Mouse (Mus musculus): ENCODE results near the gene Samsn1. TPM values are rescaled to one million over a fixed set of nuclear protein-coding genes. Genes with fewer than 3 reads are reported as not detected.
A peak's percentile ranks its signal among the peaks of the same experiment; 100 is the strongest.

Gene Samsn1
- 1 to 10 TPM in 1 of 2 experiments, under 1 TPM in 1; 0.96 to 1.1 TPM for total RNA-seq (2021)

DNA sequence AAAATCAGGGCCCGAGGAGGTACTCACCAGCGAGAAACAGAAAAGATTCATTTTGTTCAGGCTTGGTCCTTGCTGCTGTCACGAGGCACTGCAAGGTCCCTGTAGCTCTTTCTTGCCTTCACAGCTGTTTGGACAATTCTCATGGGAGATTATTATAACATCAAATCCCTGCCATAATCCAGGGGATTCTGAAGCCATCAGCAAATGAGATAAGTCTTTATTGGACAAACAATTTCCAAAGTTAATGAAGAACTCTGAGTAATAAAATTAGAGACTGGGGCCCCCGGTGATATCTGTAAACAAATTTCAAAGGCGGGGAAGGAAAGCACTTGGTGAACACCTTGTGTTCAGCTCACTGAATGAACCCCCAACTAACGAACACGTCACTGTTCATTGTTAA, at the start of gene Samsn1:
Gene Samsn1 (minus strand): TSS at position 101 of the 400 bp plus-strand sequence.
- intact Hi-C loops (cut with DNase I) = no loop called here
- DNase-seq = no peak

- DNase-seq = no peak
- intact Hi-C loops (cut with DNase I) = no loop called here
Measured at GRCm38 (mm10) chr16:76066082-76066635, 44.1 kb upstream of the Samsn1 start.

GRCm38 (mm10) chr16:76054976-76055375, 32.9 kb upstream of the Samsn1 start:
- intact Hi-C loops (cut with DNase I) = no loop called here
- no peak for DNase-seq

DNA sequence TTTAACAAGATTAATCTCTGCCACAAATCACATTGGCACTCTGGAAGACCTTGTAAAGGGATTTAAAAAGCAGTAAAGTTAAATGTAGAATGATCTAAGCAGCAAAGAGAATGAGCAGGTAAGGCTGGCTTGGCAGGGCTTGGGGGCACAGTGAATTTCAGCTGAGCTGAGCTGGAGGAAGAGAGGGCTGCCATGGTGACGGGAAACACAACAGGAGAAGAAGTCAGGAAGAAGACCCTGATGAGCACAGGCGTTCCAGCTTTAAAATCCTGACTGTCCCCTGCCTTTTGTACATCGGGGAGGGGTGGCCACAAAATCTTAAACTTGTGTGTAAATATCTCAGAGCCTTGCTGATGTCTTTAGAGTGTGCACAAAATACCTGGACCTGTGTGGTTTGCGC, 32.0 kb upstream of the Samsn1 start:
- intact Hi-C loops (cut with DNase I) = no loop called here
- no peak for DNase-seq

DNA sequence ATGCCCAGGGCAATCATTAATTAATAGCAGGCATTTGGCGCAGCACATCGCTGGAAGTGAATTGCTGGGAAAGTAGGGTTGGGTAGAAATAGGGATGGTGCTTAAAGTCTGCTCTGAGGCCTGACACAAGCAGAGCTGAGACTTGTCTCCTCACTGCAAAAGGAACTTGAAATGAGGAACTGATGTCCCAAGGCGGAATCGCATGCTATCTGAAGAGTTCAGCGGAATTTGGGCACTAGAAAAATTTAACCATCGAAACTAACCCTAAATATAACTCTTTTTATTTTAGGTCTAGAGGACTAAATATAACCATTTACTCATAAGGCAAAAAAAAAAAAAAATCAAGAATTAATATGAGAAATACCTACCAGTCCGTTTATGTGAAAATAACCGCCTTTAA, 31.5 kb upstream of the Samsn1 start:
- intact Hi-C loops (cut with DNase I) = no loop called here
- DNase-seq = peak in 1 of 2 experiments; percentile 4

GRCm38 (mm10) chr16:76047066-76047465, 25.0 kb upstream of the Samsn1 start:
- intact Hi-C loops (cut with DNase I) = no loop called here
- DNase-seq = no peak

GRCm38 (mm10) chr16:76040319-76040945, 18.4 kb upstream of the Samsn1 start:
- intact Hi-C loops (cut with DNase I) = no loop called here
- no peak for DNase-seq

GRCm38 (mm10) chr16:76019164-76019563, 2.9 kb downstream of the Samsn1 start:
- intact Hi-C loops (cut with DNase I) = no loop called here
- no peak for DNase-seq

DNA sequence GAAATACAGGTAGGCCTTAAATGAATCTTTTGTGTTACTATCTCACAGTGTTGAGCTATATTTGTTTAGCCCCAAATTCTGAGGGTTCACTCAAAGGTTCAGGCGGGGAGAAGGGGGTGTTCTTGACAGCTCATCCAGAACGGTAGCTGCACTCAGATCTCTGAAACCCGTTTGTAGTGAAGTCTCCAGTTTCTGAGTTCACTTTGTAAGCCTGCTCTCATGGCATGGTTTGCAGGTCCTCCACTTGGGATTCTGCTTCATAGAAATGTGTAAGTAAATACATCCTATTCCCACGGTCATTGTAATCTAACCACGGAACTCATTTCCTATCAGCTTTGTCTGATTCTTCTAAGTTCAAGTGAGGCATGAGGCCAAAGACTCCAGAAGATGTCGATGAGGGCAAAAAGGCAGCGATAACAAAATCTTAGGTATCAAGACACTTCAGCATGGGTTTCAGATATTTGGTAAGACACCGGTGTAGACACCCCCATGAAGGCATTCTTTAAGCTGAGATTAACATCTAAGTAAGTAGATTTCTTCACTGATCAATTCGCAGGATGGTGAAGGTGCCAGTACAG, 18.2 kb downstream of the Samsn1 start:
- intact Hi-C loops (cut with DNase I) = no loop called here
- no peak for DNase-seq

GRCm38 (mm10) chr16:76002870-76003572, 19.1 kb downstream of the Samsn1 start:
- DNase-seq = no peak

GRCm38 (mm10) chr16:76002287-76002686, 19.8 kb downstream of the Samsn1 start:
- intact Hi-C loops (cut with DNase I) = no loop called here
- peak in 1 of 2 experiments; percentile 2 for DNase-seq

More at GRCm38 (mm10) chr16:76002870-76003572, 19.1 kb downstream of the Samsn1 start:
- intact Hi-C loops (cut with DNase I) = no loop called here

- DNase-seq = no peak
- intact Hi-C loops (cut with DNase I) = no loop called here
Measured at GRCm38 (mm10) chr16:76001788-76002187, 20.3 kb downstream of the Samsn1 start.

GRCm38 (mm10) chr16:76000127-76000526, 22.0 kb downstream of the Samsn1 start:
- intact Hi-C loops (cut with DNase I) = no loop called here

GRCm38 (mm10) chr16:75990173-75990572, 31.9 kb downstream of the Samsn1 start:
- DNase-seq = no peak
- intact Hi-C loops (cut with DNase I) = no loop called here

More at GRCm38 (mm10) chr16:76000127-76000526, 22.0 kb downstream of the Samsn1 start:
- no peak for DNase-seq

GRCm38 (mm10) chr16:75983831-75984230, 38.2 kb downstream of the Samsn1 start:
- DNase-seq = no peak
- intact Hi-C loops (cut with DNase I) = no loop called here

DNA sequence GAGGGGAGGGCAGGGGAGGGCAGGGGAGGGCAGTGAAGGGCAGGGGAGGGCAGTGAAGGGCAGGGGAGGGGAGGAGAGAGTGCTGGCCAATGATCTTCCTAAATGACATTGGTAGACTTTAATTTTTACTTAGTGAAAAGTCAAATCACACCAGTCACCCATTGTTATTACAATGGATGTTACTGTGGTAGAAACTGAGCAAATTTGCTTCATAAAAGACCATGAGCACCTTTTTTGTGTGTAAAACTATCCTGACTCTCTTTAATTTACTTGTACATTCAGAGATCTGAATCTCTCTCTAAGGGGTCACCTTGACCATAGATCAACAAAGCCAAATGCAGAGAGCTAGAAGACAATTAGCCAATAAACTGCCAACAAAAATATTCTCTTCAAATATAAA, 42.7 kb downstream of the Samsn1 start:
- intact Hi-C loops (cut with DNase I) = no loop called here
- no peak for DNase-seq

GRCm38 (mm10) chr16:75977798-75978197, 44.3 kb downstream of the Samsn1 start:
- intact Hi-C loops (cut with DNase I) = no loop called here
- DNase-seq = no peak

GRCm38 (mm10) chr16:75975682-75976332, 46.3 kb downstream of the Samsn1 start:
- intact Hi-C loops (cut with DNase I) = no loop called here
- DNase-seq = no peak

GRCm38 (mm10) chr16:75970266-75970998, 51.6 kb downstream of the Samsn1 start:
- DNase-seq = no peak
- intact Hi-C loops (cut with DNase I) = no loop called here

DNA sequence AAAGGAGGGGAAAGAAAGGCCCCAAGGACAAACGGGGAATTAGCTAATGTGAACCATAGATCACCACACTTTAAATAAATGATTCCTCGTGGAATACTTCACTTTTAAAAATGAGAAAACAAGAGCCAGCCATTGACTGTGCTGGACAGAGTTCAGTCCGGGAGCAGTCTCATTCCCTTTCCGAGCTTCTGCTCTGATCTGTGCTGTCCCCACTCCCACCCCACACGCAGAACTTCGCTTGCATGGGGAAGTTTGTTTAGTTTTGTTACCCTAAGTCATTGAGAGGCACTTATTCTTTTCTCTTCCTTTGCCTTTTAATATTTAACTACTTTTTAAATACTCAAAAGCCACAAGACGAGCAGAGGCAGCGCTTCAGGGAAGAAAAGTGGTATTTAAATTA, 60.1 kb downstream of the Samsn1 start:
- intact Hi-C loops (cut with DNase I) = no loop called here
- no peak for DNase-seq

Measured in heart, postnatal 10 days (tissue).